Mouse (Mus musculus) ES-E14 (cell line): ENCODE data around the gene Ramp2. TPM values are rescaled to one million over a fixed set of nuclear protein-coding genes. Genes with fewer than 3 reads are reported as not detected.

ENCODE experiments used
- DNase-seq: peaks from one replicate; pipeline ENCODE4 v3.0.0-alpha.2; 2013; ENCODE audit warnings: low read depth, low spot score
- H3K27ac ChIP-seq: 2 replicates; pipeline ENCODE4 v1.5.1; 2012; ENCODE audit warnings: low read depth, mild to moderate bottlenecking, low read length, moderate library complexity, mixed read lengths; ENCODE audit not compliant: poor library complexity, insufficient read depth, severe bottlenecking
- H3K36me3 ChIP-seq: 2 replicates; pipeline ENCODE4 v1.6.1; 2012; ENCODE audit warnings: mild to moderate bottlenecking, low read length, moderate library complexity, mixed read lengths; ENCODE audit not compliant: control insufficient read depth, poor library complexity, insufficient read depth, severe bottlenecking
- H3K4me1 ChIP-seq, 2 experiments: fragments of 150-350 bp in 1 of 2; sonication (generic) in 1 of 2; 2 replicates each; pipeline ENCODE4 v1.6.1; 2012; ENCODE audit warnings: low read length in 2 of 2, mild to moderate bottlenecking in 1 of 2, mixed read lengths in 1 of 2; ENCODE audit not compliant: control insufficient read depth in 2 of 2, insufficient read depth in 2 of 2, poor library complexity in 1 of 2
- H3K4me3 ChIP-seq, 2 experiments: fragments of 150-350 bp in 1 of 2; sonication (generic) in 1 of 2; 2 replicates each; pipeline ENCODE4 v1.5.1; 2012; ENCODE audit warnings: low read length in 2 of 2, low read depth in 1 of 2, mild to moderate bottlenecking in 1 of 2, mixed read lengths in 1 of 2; ENCODE audit not compliant: insufficient read depth in 1 of 2, poor library complexity in 1 of 2, severe bottlenecking in 1 of 2
- H3K9ac ChIP-seq: 2 replicates; pipeline ENCODE4 v1.6.1; 2012; ENCODE audit warnings: low read depth, mild to moderate bottlenecking, low read length, mixed read lengths; ENCODE audit not compliant: poor library complexity, insufficient read depth, severe bottlenecking
- H3K9me3 ChIP-seq: fragments of 150-350 bp; sonication (generic); 2 replicates; pipeline ENCODE4 v1.6.1; 2012; ENCODE audit warnings: low read depth, mild to moderate bottlenecking, low read length; ENCODE audit not compliant: control insufficient read depth, insufficient read depth
- CHD2 ChIP-seq: IDR thresholded peaks from 2 replicates; pipeline ENCODE4 v1.6.1; 2014; ENCODE audit warnings: mild to moderate bottlenecking, low read depth, low read length, inconsistent platforms
- HCFC1 ChIP-seq: IDR thresholded peaks from 2 replicates; pipeline ENCODE4 v1.6.1; 2012; ENCODE audit warnings: low read length, inconsistent platforms, borderline replicate concordance; ENCODE audit not compliant: insufficient read depth
- MAFK ChIP-seq: IDR thresholded peaks from 2 replicates; pipeline ENCODE4 v1.6.1; 2014; ENCODE audit warnings: mild to moderate bottlenecking, low read depth, low read length, inconsistent platforms; ENCODE audit not compliant: insufficient read depth
- ZC3H11A ChIP-seq: IDR thresholded peaks from 2 replicates; pipeline ENCODE4 v1.6.1; 2012; ENCODE audit warnings: low read depth, mild to moderate bottlenecking, inconsistent platforms, low read length, borderline replicate concordance
- ZNF384 ChIP-seq: IDR thresholded peaks from 2 replicates; pipeline ENCODE4 v1.6.1; 2012; ENCODE audit warnings: low read depth, low read length, inconsistent platforms
- in situ Hi-C, 2 experiments: fragments of 600-800 bp; cut with MboI; formaldehyde crosslinking; loops; one replicate each; pipeline ENCODE4 v1.15.1; 2025; ENCODE audit warnings: low sequenced_read_pairs in 2 of 2, inconsistent platforms in 1 of 2; ENCODE audit not compliant: unreplicated experiment in 2 of 2
- total RNA-seq: library from RNA; depleted of rRNA; stranded (reverse); fragments of 300-350 nt; gene quantifications from 2 replicates; pipeline ENCODE4 v1.2.3, GENCODE M21; 2012

The Ramp2 gene
- total RNA-seq, 1 experiment: 5.6 TPM

DNA sequence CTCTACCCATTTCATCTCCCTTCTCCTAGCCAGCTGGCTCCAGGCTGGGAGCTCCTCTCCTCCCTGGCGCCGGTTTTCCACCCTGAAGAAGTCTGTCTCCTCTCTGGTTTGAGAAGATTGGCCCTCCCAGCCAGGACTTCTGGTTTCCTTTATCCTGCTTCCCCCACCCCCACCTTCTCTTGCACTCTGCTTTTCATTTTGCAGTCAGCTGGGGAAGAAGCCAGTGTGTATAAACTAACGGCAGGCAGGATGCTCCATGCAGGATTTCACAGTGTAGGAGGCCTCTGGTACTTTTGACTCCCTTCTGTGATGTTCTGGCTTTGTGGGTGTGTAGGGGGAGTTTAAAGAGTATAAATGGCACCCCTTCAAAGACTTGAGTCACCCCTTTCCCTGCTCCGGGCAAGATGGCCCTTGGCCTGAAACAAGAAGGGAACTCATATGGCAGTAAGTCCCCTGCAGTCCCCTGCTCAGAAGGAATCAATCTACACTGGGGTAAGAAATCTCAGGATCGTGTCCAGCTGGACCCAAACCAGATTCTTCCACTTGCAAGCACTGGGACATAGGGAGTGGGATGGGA, 7.7 kb upstream of the Ramp2 start:
- no peak for TF ChIP-seq ZC3H11A
- TF ChIP-seq MAFK: no peak
- no peak for TF ChIP-seq ZNF384
- TF ChIP-seq CHD2: no peak
- no peak for TF ChIP-seq HCFC1
- peaks cover under 1 to 3% of the 10 kb centered on the region in 2 experiments; a peak in 2 of 4 replicates for H3K4me1 ChIP-seq
- no peaks in the 10 kb centered on the region for H3K9me3 ChIP-seq
- no peak overlapping the region for H3K4me3 ChIP-seq
- no peak overlapping the region for H3K9ac ChIP-seq
- H3K36me3 ChIP-seq: no peaks in the 10 kb centered on the region
- DNase-seq: no peak
- in situ Hi-C loops: no loop called here
- H3K27ac ChIP-seq: no peak overlapping the region

DNA sequence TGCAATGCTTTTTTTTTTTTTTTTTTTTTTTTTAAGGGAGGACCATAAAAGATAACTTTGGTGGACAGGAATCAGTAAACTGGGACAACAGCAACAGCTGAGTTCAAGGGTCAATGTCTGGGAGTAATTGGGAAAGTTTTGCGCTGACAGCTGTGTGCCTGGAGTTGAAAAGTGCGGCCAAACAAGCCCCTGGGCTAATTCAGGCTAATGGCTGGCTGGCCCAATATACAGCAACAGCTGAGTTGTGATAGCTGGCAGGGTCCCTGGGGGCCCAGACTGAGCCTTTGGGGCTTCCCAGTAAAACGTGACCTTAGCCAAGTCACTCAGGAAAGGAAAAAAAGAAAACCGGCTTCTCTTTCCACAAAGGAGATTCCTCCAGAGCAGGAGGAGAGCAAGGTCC, 757 bp upstream of the Ramp2 start:
- DNase-seq: no peak
- H3K4me1 ChIP-seq: peaks cover 0 to 15% of the 10 kb centered on the region in 2 experiments; a peak in 1 of 4 replicates
- H3K9ac ChIP-seq: no peak overlapping the region

DNA sequence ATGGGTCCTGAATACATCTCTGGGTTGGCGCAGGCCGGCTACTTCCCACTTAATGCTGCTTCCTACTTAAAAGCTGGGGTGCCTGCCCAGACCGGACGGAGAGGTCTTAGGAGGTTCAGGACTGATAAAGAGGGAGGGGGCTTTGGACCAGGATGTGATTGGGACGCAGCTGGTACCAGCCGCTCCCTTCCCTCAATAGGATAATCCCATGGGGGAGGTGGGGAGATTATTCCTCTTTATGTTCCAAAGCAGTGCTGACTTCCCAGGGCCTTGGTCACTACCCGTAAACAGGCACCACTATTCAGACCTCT, 829 bp downstream of the Ramp2 start:
- Histone ChIP-seq H3K9me3 (no peaks in the 10 kb centered on the region), H3K4me1 (peaks cover 0 to 15% of the 10 kb centered on the region in 2 experiments; a peak in 1 of 4 replicates), H3K36me3 (no peaks in the 10 kb centered on the region), H3K4me3 (peak overlapping the region; percentile 55 to 57), H3K27ac (no peak overlapping the region), H3K9ac (peak overlapping the region; percentile 29)
- in situ Hi-C loops: no loop called here
- no peak for TF ChIP-seq ZC3H11A
- TF ChIP-seq CHD2: no peak
- TF ChIP-seq ZNF384: no peak
- TF ChIP-seq MAFK: no peak
- TF ChIP-seq HCFC1: no peak
- no peak for DNase-seq

More for the DNA sequence above, 757 bp upstream of the Ramp2 start:
- TF ChIP-seq MAFK: no peak
- TF ChIP-seq ZC3H11A: no peak
- no peak for TF ChIP-seq ZNF384
- TF ChIP-seq HCFC1: no peak
- no peak for TF ChIP-seq CHD2
- in situ Hi-C loops: no loop called here
- no peak overlapping the region for H3K27ac ChIP-seq
- no peak overlapping the region for H3K4me3 ChIP-seq
- H3K9me3 ChIP-seq: no peaks in the 10 kb centered on the region
- H3K36me3 ChIP-seq: no peaks in the 10 kb centered on the region

DNA sequence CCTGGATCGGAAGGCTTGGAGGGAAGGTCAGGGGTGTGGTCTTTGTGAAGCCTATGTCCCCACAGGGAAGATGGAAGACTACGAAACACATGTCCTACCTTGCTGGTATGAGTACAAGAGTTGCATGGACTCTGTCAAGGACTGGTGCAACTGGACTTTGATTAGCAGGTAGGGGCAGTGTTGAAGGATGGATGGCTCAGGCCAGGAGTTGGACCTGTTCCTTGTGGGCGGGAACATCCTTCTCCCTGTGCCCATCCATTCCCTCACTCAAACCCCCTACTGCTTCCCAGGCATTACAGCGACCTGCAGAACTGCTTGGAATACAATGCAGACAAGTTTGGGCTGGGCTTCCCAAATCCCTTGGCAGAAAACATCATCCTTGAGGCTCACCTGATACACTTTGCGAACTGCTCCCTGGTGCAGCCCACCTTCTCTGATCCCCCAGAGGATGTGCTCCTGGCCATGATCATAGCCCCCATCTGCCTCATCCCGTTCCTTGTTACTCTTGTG, 1.7 kb downstream of the Ramp2 start:
- TF ChIP-seq ZNF384 (no peak), HCFC1 (no peak), ZC3H11A (no peak), MAFK (no peak), CHD2 (no peak)
- Histone ChIP-seq H3K9ac (no peak overlapping the region), H3K4me3 (no peak overlapping the region), H3K4me1 (peaks cover 0 to 15% of the 10 kb centered on the region in 2 experiments; a peak in 1 of 4 replicates), H3K27ac (no peak overlapping the region), H3K36me3 (no peaks in the 10 kb centered on the region), H3K9me3 (no peaks in the 10 kb centered on the region)
- in situ Hi-C loops: no loop called here
- no peak for DNase-seq
